Mouse (Mus musculus): ENCODE measurements around the gene Krtcap2. TPM values are rescaled to one million over a fixed set of nuclear protein-coding genes. Genes with fewer than 3 reads are reported as not detected.

Krtcap2 gene
- polyA plus RNA-seq, 1 experiment = 183 TPM

DNA sequence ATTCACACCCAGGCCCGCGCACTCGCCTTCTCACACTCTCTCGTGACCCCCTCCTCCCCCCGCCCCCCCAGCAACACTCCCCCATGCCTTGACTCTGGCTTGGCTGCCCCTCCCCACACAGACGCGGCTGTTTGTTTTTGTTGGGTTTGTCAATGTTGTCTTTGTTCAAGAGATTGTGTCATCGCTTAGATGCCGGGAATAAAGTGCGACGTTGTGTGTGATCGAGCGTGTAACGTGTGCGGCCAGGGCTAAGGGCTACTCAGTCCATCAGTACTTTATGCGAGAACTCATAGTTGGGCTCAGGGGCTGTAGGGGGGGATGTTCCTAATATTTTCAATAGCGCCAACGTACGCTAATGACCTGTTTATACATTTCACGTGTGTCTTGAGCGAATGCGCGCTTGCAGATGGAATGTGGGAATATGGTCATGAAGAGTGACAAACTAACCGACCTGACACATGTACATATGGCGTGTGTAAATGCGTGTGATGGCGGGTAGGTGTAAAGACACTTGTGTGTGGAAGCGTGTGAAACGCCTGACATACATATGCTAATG, 34.4 kb downstream of the Krtcap2 start:
- Histone ChIP-seq H3K27ac (ENCODE audit: control insufficient read depth, insufficient read depth, low read length) (no peak overlapping the region), H3K27me3 (ENCODE audit: control insufficient read depth, insufficient read depth, low read length) (peaks cover 21% of the 10 kb centered on the region), H3K4me3 (ENCODE audit: control insufficient read depth, insufficient read depth, low read length) (no peak overlapping the region), H3K4me1 (replicated peaks; ENCODE audit: control insufficient read depth, insufficient read depth, low read length) (peaks cover 13% of the 10 kb centered on the region), H3K36me3 (ENCODE audit: control insufficient read depth, insufficient read depth, low read length) (no peaks in the 10 kb centered on the region)
- WGBS = 4% methylated on average over 29 of the region's 29 CpGs
- DNase-seq = no peak
- no peak for TF ChIP-seq CTCF (IDR thresholded peaks at IDR 0.05; ENCODE audit: borderline replicate concordance, control insufficient read depth, extremely low read depth, insufficient read depth, low read length, poor library complexity)
- TF ChIP-seq POLR2A (IDR thresholded peaks at IDR 0.05; ENCODE audit: control insufficient read depth, extremely low read depth, insufficient read depth, low read length, poor library complexity) = no peak

DNA sequence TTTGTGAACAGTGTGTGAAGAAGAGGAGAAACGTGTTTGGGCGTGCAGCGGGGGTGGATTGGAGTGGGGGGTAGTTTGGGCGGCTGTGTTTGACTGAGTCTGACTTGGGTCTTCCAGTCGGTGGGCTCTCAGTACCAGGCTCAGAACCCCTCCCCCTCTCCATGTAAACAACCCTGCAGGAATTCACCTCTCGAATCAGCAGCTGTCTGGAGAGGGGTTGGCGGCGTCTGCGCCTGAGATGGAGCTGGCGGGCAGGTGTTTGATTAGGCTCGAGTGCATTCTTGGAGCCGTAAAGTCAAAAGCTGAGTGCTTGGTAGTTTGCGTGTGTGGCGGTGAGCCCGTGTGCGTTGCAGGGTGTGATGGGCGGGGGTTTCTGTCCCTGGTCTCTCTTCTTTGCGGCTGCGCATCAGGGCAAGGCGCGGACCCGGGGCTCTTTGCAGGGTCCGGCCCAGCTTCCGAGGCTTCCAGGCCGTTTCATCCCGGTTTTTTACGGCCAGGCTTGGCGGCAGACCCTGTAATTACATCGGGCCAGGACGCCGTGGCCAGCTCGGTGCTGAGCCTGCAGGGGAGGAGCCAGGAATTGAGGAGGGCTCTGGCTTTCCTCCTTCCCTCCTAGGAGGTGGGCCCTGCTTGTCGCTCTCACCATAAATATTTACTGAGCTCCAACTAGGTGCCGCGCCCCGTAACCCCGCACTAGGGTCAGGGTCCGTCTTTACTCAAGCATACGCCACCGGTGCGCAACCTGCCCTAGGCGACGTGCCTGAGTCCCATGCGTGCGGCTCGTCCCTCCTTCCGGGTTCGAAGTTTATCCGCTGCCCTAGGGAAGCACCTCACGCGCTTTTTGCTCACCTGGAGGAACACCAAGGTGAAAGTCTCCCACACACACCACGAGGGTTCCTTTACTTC, 35.1 kb downstream of the Krtcap2 start, which contains the start of gene Efna1:
Gene Efna1, minus strand, starts transcription at position 537 of the 906 bp plus-strand sequence.
- 2% methylated on average over 52 of the region's 52 CpGs for WGBS
- peak; percentile 18 for DNase-seq
- Histone ChIP-seq H3K27ac (ENCODE audit: control insufficient read depth, insufficient read depth, low read length) (no peak within 1 kb of the TSS), H3K27me3 (ENCODE audit: control insufficient read depth, insufficient read depth, low read length) (peaks cover 21% of the 10 kb centered on the region), H3K36me3 (ENCODE audit: control insufficient read depth, insufficient read depth, low read length) (no peaks in the 10 kb centered on the region), H3K4me1 (replicated peaks; ENCODE audit: control insufficient read depth, insufficient read depth, low read length) (peaks cover 13% of the 10 kb centered on the region), H3K4me3 (ENCODE audit: control insufficient read depth, insufficient read depth, low read length) (peak within 1 kb of the TSS; percentile 41)
- TF ChIP-seq CTCF (IDR thresholded peaks at IDR 0.05; ENCODE audit: borderline replicate concordance, control insufficient read depth, extremely low read depth, insufficient read depth, low read length, poor library complexity) (no peak), POLR2A (IDR thresholded peaks at IDR 0.05; ENCODE audit: control insufficient read depth, extremely low read depth, insufficient read depth, low read length, poor library complexity) (no peak)

DNA sequence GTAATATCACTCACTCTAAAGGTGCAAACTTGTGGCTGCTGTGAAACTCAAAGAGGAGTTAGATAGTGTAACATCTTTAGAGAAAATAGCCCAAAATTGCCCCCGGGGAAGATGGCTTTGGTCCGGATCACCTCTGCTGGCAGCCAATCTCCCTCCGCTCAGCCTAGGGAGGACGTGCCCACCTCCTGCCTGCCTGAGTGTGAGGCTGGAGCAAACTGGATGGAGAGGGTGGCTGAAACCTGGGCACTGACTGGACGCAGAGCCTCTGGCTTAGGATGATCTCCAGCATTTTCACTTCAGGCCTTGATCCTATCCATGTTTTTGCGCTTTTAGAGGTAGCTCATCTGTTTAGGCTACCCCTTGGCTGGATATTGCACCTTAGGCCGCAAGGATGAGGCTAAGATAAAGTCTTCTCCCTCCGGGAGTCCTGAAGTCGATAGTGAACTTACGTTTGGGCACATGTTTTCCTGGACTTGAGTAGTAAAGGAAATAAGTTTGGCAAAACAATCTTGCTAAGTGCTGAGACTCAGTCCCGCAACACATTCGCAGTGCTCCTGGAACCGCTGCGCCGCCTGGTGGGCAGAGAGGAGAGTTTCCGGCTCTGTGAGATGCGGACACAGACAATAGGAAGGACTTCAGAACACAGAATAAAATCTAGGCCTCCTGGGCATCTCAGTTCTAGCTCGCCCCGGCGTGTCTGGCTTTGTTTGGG, 36.0 kb downstream of the Krtcap2 start:
- H3K4me1 ChIP-seq (replicated peaks; ENCODE audit: control insufficient read depth, insufficient read depth, low read length) = peaks cover 13% of the 10 kb centered on the region
- no peak overlapping the region for H3K27ac ChIP-seq (ENCODE audit: control insufficient read depth, insufficient read depth, low read length)
- H3K4me3 ChIP-seq (ENCODE audit: control insufficient read depth, insufficient read depth, low read length) = no peak overlapping the region
- peak; percentile 84 for DNase-seq
- WGBS = 20% methylated on average over 20 of the region's 20 CpGs
- no peaks in the 10 kb centered on the region for H3K36me3 ChIP-seq (ENCODE audit: control insufficient read depth, insufficient read depth, low read length)
- peaks cover 21% of the 10 kb centered on the region for H3K27me3 ChIP-seq (ENCODE audit: control insufficient read depth, insufficient read depth, low read length)
- TF ChIP-seq POLR2A (IDR thresholded peaks at IDR 0.05; ENCODE audit: control insufficient read depth, extremely low read depth, insufficient read depth, low read length, poor library complexity) = no peak
- TF ChIP-seq CTCF (IDR thresholded peaks at IDR 0.05; ENCODE audit: borderline replicate concordance, control insufficient read depth, extremely low read depth, insufficient read depth, low read length, poor library complexity) = peak; percentile 90

DNA sequence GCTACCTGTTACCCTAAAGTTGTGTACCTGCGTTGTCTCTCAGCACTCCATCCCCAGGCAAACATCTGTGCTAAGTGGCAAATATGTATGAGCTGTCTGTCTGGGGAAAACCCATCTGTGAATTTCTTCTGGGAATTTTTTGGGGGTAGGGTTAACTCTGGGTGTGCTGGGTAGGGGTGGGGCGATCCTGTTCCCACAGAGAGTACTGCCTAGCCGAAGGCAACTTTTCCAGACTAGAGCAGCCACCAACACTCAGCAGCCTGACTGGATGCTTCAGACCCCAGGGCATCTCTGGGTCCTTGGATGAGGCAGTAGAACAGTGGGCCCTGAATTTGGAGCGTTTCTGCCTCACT, 36.5 kb downstream of the Krtcap2 start:
- 42% methylated on average over 4 of the region's 4 CpGs for WGBS
- Histone ChIP-seq H3K27ac (ENCODE audit: control insufficient read depth, insufficient read depth, low read length) (no peak overlapping the region), H3K27me3 (ENCODE audit: control insufficient read depth, insufficient read depth, low read length) (peaks cover 21% of the 10 kb centered on the region), H3K4me3 (ENCODE audit: control insufficient read depth, insufficient read depth, low read length) (no peak overlapping the region), H3K4me1 (replicated peaks; ENCODE audit: control insufficient read depth, insufficient read depth, low read length) (peaks cover 13% of the 10 kb centered on the region), H3K36me3 (ENCODE audit: control insufficient read depth, insufficient read depth, low read length) (no peaks in the 10 kb centered on the region)
- no peak for TF ChIP-seq CTCF (IDR thresholded peaks at IDR 0.05; ENCODE audit: borderline replicate concordance, control insufficient read depth, extremely low read depth, insufficient read depth, low read length, poor library complexity)
- no peak for TF ChIP-seq POLR2A (IDR thresholded peaks at IDR 0.05; ENCODE audit: control insufficient read depth, extremely low read depth, insufficient read depth, low read length, poor library complexity)
- no peak for DNase-seq

DNA sequence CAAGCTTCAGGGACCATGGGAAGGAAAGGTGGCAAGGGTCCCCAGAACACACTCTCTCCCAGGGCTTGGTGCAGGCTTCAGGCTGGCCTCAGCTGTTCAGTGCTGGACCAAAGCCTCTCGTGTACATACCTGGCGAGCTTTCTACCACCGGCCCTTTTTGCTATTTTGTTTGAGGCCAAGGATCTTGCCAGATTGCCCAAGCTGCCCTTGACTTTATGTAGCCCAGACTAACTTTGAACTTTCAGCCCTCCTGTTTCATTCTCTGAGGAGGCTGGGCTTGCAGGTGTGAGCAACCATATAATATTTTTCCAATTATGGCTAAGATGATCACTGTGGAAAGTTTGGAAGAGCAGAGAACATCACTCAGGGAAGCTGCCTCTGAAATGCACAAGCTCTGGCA, 38.5 kb downstream of the Krtcap2 start:
- Histone ChIP-seq H3K36me3 (ENCODE audit: control insufficient read depth, insufficient read depth, low read length) (no peaks in the 10 kb centered on the region), H3K4me1 (replicated peaks; ENCODE audit: control insufficient read depth, insufficient read depth, low read length) (peaks cover 13% of the 10 kb centered on the region), H3K27ac (ENCODE audit: control insufficient read depth, insufficient read depth, low read length) (no peak overlapping the region), H3K4me3 (ENCODE audit: control insufficient read depth, insufficient read depth, low read length) (no peak overlapping the region), H3K27me3 (ENCODE audit: control insufficient read depth, insufficient read depth, low read length) (peaks cover 16% of the 10 kb centered on the region)
- DNase-seq = no peak
- 95% methylated on average over 3 of the region's 3 CpGs for WGBS
- no peak for TF ChIP-seq CTCF (IDR thresholded peaks at IDR 0.05; ENCODE audit: borderline replicate concordance, control insufficient read depth, extremely low read depth, insufficient read depth, low read length, poor library complexity)
- TF ChIP-seq POLR2A (IDR thresholded peaks at IDR 0.05; ENCODE audit: control insufficient read depth, extremely low read depth, insufficient read depth, low read length, poor library complexity) = no peak

DNA sequence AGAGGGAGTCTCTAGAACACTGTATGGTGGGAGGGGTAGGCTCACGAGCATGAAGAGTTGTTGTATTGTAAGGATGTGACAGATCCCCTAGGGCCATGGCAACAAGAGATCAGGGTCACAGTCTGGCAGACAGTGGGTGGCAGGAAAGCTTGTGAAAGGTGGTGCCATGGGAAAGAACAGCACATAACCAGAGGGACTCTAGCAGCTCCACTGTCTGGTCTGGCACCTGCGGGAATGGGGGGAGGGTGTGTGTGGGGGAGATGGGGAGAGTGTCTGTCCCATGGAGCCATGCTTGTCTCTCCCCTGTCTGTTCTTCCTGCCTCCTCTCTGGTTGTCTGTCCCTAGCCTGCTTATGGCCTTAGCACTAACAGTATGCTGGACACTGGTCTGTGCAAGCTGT, 39.8 kb downstream of the Krtcap2 start:
- WGBS = 71% methylated on average over 2 of the region's 2 CpGs
- Histone ChIP-seq H3K4me1 (replicated peaks; ENCODE audit: control insufficient read depth, insufficient read depth, low read length) (peaks cover 9% of the 10 kb centered on the region), H3K27me3 (ENCODE audit: control insufficient read depth, insufficient read depth, low read length) (peaks cover 13% of the 10 kb centered on the region), H3K36me3 (ENCODE audit: control insufficient read depth, insufficient read depth, low read length) (no peaks in the 10 kb centered on the region), H3K27ac (ENCODE audit: control insufficient read depth, insufficient read depth, low read length) (no peak overlapping the region), H3K4me3 (ENCODE audit: control insufficient read depth, insufficient read depth, low read length) (no peak overlapping the region)
- no peak for DNase-seq
- TF ChIP-seq CTCF (IDR thresholded peaks at IDR 0.05; ENCODE audit: borderline replicate concordance, control insufficient read depth, extremely low read depth, insufficient read depth, low read length, poor library complexity) (no peak), POLR2A (IDR thresholded peaks at IDR 0.05; ENCODE audit: control insufficient read depth, extremely low read depth, insufficient read depth, low read length, poor library complexity) (no peak)

Data from thymus, adult 2 months (tissue).